Comparison of ENCODE assay signal across 38 mouse cellular contexts in genomic region chr13:33095575-33095974, GRCm38 (mm10). TPM values are rescaled to one million over a fixed set of nuclear protein-coding genes. Genes with fewer than 3 reads are reported as not detected.
"Had no signal": no experiment of that assay in that cellular context is flagged by ENCODE, and none has a peak within 500 bp of the region (broad histone marks: within the 10 kb centered on the region; RNA-seq: fewer than 3 reads in every experiment).

No protein-coding gene starts in this region.

- H3K27ac ChIP-seq: heart, embryonic 10.5 days; heart, embryonic 13.5 days; heart, embryonic 15.5 days; hindbrain, embryonic 10.5 days; hindbrain, embryonic 12.5 days; hindbrain, embryonic 13.5 days; hindbrain, embryonic 14.5 days; hindbrain, embryonic 15.5 days; hindbrain, postnatal 0 days; intestine, embryonic 15.5 days; kidney, embryonic 15.5 days; kidney, postnatal 0 days; layer of hippocampus, adult 2 months; left cerebral cortex, adult 2 months had no signal

- H3K4me3 ChIP-seq: heart, embryonic 10.5 days; heart, embryonic 12.5 days; heart, embryonic 13.5 days; heart, embryonic 15.5 days; hindbrain, embryonic 10.5 days; hindbrain, embryonic 12.5 days; hindbrain, embryonic 13.5 days; hindbrain, embryonic 15.5 days; intestine, embryonic 15.5 days; kidney, embryonic 15.5 days; layer of hippocampus, adult 2 months; left cerebral cortex, adult 2 months had no signal

- H3K9me3 ChIP-seq: heart, embryonic 10.5 days; heart, embryonic 12.5 days; heart, embryonic 13.5 days; heart, embryonic 15.5 days; hindbrain, embryonic 10.5 days; hindbrain, embryonic 12.5 days; hindbrain, embryonic 13.5 days; hindbrain, embryonic 15.5 days; intestine, embryonic 15.5 days; kidney, embryonic 15.5 days had no signal

- H3K9ac ChIP-seq: heart, embryonic 12.5 days; heart, embryonic 13.5 days; heart, embryonic 15.5 days; hindbrain, embryonic 12.5 days; hindbrain, embryonic 13.5 days; hindbrain, embryonic 14.5 days; hindbrain, embryonic 15.5 days; intestine, embryonic 15.5 days; kidney, embryonic 15.5 days had no signal

- DNase-seq: heart, postnatal 10 days; heart, postnatal 14 days; heart, postnatal 36 days; heart, postnatal 4 days; kidney, adult 11 months; kidney, adult 18-20 months; kidney, adult 2 months; kidney, adult 8-10 months; kidney, adult 9 months; kidney, postnatal 10 days; kidney, postnatal 14 days; kidney, postnatal 25 days; kidney, postnatal 36 days; kidney, postnatal 4 days; layer of hippocampus, adult 9-11 months; layer of hippocampus, postnatal 36 days had no signal

- H3K27me3 ChIP-seq: heart, embryonic 12.5 days; heart, embryonic 13.5 days; heart, embryonic 15.5 days; hindbrain, embryonic 12.5 days; hindbrain, embryonic 13.5 days; hindbrain, embryonic 15.5 days; intestine, embryonic 15.5 days; kidney, embryonic 15.5 days had no signal

- H3K4me1 ChIP-seq: heart, embryonic 10.5 days; heart, embryonic 12.5 days; heart, embryonic 13.5 days; heart, embryonic 15.5 days; hindbrain, embryonic 10.5 days; hindbrain, embryonic 12.5 days; hindbrain, embryonic 13.5 days; hindbrain, embryonic 15.5 days; intestine, embryonic 15.5 days; kidney, embryonic 15.5 days had no signal

- H3K36me3 ChIP-seq: heart, embryonic 10.5 days; heart, embryonic 12.5 days; heart, embryonic 13.5 days; heart, embryonic 15.5 days; hindbrain, embryonic 10.5 days; hindbrain, embryonic 12.5 days; hindbrain, embryonic 13.5 days; hindbrain, embryonic 15.5 days; intestine, embryonic 15.5 days; kidney, embryonic 15.5 days had no signal

- H3K4me2 ChIP-seq: heart, embryonic 11.5 days; heart, embryonic 12.5 days; heart, embryonic 13.5 days; heart, embryonic 15.5 days; hindbrain, embryonic 12.5 days; hindbrain, embryonic 13.5 days; hindbrain, embryonic 14.5 days; hindbrain, embryonic 15.5 days; intestine, embryonic 15.5 days; kidney, embryonic 15.5 days had no signal

RNA-seq across cellular contexts. Expression of gene Serpinb1b, which starts 17.2 kb away (rescaled TPM):
- total RNA-seq: heart, postnatal 10 days; heart, postnatal 14 days; heart, postnatal 25 days; heart, postnatal 36 days; heart, postnatal 4 days; hematopoietic stem cell, adult 5-6 weeks had no signal
- polyA plus RNA-seq: heart, embryonic 10.5 days; heart, embryonic 11.5 days; heart, embryonic 12.5 days; heart, embryonic 13.5 days; heart, postnatal 0 days; intestine, embryonic 14.5 days; kidney, adult 2 months; kidney, embryonic 14.5 days; kidney, embryonic 15.5 days; kidney, embryonic 16.5 days; kidney, postnatal 0 days had no signal
